Mouse (Mus musculus) liver, embryonic 14.5 days (tissue): ENCODE measurements around the gene Pomgnt2.

Experiments used
- CTCF ChIP-seq: IDR thresholded peaks from 2 replicates; pipeline ENCODE4 v1.5.1; 2016; ENCODE audit warnings: antibody characterized with exemption, low read depth, control low read depth
- EP300 ChIP-seq: IDR thresholded peaks from 2 replicates; pipeline ENCODE4 v1.6.1; 2016; ENCODE audit warnings: antibody characterized with exemption, low read depth

- TF ChIP-seq EP300 (no peak), CTCF (no peak)
These were observed 38.9 kb upstream of the Pomgnt2 start for GRCm38 (mm10) chr9:122035807-122036206.
